Mouse (Mus musculus): Measurements from ENCODE around the gene Itprid1.

The Itprid1 gene

DNA sequence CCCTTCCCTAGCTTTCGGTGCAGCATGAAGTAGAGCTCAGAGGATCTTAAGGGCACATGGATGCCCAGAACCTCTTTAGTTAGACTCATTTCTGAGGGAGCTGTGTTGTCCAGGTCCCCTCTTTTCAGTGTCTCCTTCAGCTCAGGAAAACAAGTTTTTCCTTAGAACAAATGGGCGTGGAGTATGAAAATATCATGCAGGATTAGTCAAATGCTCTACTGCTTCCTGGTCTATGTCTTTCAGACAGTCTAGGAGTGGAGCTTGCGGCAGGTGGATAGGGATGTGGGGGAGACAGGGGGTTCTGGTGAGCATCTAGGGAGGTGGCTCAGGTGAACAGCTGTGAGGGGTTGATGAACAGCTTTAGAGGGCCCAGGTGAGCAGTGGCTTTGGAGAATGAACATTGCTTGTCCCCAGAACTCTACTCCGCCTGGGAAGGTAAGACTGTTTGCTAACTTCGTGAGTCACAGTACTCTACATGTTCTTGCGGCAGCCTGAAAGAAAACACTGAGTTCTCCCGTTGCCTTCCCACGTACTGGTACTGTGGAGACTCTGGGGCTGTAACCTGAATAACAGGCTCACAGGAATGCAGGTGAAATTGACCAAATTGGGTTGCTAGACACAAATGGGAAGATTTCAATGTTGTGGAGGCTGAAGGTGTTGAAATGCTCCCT lies at the start of gene Itprid1:
Gene Itprid1, plus strand, starts transcription at position 246 of the 671 bp plus-strand sequence.
- in situ Hi-C loops (cut with MboI), result no loop called here

DNA sequence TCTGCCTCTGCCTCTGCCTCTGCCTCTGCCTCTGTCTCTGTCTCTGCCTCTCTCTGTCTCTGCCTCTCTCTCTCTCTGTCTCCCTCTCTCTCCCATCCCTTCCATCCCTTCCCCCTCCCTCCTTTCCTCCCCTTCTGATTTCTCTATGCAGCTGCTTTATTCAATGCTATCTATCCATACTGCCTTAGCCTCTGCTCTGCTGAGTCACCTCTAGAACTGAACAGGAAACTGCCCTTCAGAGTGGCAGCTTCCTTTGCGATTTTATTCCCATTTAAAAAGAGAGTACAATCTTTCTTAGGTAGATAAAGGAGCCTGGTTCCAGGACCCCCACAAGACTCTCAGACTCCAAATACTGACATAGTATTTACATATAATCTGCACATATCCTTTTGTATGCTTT lies 47.1 kb upstream of the Itprid1 start:
- in situ Hi-C loops (cut with MboI), result no loop called here

DNA sequence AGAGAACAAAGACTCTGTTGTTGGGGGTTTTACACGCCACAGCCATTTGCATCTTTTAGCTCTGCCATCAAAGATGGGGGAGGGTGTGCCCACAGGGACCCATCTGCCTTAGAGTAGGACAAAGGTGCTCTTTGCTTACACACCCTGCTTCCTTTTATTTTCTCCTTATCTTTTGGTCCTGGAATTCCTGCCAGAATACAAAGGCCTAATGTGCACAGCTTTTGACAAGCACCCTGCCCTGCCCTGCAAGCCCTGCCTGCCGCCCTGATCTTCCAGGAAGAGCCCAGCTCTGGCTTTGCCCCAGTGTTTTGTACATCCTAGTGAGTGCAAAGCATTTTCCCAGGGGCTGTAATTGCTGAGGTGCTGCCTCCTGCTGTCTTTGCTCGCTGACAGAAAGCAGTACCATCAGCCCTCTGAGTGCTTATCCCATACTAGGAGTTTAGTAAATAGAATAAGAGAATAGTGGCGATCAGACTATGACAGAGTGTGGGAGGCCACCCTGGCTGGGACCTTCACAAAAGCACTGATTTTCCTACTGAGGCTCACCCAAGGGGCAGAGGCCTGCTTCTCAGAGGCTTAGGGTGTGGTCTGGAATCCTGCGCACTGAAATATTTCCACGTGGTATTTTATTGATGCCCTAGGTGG lies 44.7 kb upstream of the Itprid1 start:
- in situ Hi-C loops (cut with MboI), result no loop called here

DNA sequence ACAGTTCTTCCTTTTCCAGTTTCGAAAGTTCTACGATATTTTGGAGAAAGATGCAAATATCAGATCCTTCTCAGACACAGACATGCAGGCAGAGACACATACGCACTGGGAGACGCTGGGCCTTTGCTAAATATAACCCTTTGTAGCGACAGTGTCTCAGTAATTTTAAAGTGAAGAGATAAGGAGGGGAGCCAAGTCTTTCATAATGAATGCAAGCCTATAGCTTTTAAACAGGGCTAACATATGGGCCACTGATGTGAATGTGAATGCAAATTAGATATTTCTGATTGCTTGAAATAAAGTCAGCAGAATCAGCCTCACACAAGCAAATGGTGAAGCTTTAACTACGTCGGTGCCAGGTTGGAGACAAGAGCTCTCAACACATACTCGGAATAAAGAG lies 44.2 kb upstream of the Itprid1 start:
- in situ Hi-C loops (cut with MboI), result no loop called here

DNA sequence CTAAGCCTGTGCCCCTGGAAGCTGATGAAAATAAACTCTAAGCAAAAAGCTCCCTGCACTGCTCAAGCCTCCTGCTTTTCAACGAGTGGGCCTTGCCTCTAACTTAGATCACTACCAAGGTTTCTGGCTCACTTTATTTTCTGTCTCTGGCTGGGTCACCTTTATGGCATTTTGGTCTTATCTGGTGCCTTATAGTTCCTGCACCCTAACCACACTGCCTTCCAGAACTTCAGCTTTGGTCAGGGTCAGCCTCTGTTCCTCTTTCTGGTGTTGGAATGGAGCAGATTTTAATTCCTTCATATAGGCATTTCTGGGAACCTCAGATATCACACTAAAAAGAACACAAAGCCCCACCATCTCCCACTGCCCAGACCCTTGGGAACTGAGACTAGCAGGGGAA lies 34.0 kb upstream of the Itprid1 start:
- in situ Hi-C loops (cut with MboI), result no loop called here

DNA sequence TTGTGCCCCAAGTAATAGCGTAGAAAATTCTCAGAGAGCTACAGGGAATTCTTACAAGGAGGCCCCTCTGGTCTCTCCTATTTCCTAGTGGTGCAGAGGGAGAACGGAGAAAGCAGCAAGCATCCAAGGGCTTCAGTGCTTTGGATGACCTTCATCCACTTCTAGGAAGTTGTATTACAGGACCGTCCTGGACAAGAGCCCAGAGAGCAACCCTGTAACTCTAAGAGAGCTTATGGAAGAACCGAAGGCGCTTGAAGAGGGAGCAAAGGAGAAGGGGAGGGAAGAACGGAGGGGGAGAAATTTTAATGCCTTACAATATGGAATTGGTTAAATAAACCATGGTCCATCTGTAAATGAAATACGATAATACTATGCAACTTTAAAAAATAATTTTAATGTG lies 33.3 kb upstream of the Itprid1 start:
- in situ Hi-C loops (cut with MboI), result no loop called here

DNA sequence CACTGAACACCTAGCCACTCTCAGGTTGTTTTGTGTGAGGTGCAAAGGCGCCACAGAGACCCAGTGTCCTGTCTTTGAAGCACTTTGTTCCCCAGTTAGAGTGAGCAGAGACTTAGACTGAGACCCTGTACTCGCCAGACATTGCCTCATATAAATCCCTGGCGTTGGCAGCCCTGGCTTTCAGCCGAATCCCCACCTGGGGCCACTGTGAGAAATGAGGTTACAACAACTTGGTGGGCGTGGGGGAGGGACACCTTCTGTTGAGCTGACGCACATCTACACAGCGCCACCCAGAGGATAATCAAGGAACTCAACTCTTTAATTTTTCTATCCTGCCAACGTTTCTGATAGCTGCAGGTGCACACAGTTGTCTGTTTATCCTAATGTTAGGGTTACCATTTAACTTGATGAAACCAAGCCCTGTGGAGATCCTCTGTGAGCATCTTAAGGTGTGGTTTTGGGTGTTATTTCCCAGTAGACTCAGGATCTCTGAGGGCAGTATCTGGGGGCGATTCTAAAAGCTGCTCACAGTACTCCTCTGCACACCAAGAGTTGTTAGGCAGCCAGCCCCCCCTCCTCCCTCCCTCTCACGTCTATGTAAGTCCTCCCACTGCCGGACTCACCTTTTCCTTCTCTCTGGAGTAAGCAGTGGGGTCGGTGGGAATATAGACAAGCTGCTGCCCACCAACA lies 32.6 kb upstream of the Itprid1 start:
- in situ Hi-C loops (cut with MboI), result no loop called here

DNA sequence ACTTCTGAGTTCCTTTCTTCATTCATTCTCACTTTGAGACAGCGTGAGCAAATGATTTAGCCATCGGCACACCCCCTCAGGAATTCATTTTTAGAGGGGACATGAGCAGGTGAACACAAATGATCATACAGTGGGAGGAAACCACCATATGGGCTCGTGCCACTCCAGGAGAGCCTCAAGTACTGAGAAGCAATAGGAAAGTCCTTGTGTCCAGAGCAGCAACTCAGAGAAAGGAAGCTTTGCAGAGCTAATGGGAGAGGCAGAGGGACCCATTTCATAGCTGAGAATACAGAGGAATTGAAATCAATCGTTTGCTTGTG lies 32.1 kb upstream of the Itprid1 start:
- in situ Hi-C loops (cut with MboI), result no loop called here

DNA sequence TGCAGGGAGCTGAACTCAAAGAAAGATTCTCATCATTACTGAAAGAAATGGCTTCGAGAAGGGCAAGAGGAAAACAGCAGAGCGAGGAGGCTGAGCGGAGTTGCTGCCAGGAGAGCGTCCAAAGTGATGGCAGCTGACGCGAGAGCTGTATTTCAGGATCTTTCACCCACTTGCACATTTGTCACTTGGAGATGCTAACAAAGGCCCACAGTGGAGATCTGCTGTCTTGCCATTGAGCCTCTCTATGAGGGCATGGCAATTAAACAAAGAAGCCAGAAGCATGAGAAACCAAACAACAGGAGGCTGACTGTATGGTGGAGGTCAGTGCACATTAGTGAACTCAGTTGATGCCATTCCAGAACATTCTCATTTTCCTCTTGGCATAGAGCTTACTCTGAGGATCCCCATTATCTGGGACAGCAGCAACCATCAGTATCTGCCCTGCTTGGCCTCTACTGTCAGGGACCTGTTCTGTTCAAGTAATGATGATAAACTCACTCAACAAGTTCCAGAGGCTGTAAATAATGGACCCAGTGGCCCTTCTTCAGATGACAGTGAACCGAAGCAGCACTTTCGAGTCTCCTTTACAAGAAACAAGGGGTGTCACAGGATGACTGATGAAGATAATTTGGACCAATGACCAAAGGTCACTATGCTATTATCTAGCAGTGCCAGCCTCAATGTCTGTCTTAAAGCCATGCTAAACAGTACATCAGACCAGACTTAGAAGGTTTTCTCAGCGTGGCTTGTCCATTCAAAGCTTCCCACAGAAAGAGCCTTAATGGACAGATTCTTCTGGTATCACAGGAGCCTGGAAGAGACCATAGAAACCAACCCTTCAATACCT lies 31.2 kb upstream of the Itprid1 start:
- in situ Hi-C loops (cut with MboI), result no loop called here

DNA sequence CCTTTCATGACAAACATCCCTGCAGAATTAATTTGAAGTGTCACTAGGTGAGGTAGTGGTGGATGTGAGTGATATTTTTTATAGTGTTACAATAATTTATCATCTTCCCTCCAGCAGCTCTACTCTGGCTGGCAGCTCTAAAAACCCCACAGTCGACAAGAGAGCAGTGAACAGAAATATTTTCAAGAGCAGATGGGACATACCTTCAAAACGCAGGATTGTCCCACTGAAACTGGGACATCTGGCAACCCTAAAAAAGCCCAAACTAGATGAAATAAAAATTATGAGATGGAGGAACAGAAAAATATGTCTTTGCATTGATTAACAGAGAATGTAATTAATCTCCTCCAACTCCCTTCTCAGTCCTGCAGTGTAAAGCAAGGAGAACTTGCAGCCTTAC lies 30.2 kb upstream of the Itprid1 start:
- in situ Hi-C loops (cut with MboI), result no loop called here

DNA sequence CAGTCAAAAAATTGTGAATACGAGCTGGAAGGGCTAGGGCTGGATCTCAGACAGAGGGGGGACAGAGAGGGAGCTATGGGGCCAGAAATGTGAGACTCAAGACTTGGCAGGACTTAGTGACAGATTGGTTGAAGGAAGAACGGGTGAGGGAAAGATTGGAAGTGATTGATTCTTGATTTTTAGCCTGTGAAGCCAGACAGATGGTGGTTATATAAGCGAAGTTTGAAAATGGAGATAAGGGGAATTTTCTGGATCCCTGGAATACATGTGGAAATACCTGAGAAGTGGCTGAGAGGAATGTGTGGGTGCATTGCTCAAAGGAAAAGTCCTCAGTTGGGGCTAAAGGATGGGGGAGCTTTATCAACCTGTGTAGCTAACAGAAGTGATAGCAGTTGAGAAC lies 28.0 kb upstream of the Itprid1 start:
- in situ Hi-C loops (cut with MboI), result no loop called here

DNA sequence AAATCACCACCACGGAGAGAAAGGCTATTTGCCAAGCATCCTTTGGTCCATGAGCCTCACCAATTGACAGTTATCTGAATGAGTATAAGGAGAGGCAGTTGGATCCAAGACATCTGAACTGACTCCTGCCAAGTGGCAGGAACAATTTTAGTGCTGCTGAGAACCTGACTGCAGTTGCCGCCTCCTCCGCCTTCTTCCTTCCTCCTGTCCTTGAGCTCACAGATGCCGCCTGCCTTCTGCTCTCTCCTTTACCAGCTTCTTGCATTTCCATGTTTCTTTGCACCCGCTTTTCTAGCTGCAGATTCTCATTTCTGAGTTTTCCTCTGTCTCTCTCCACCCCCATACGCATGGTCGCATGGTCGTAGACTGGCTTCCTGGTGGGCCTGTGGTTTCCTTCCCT lies 25.5 kb upstream of the Itprid1 start:
- in situ Hi-C loops (cut with MboI), result no loop called here

DNA sequence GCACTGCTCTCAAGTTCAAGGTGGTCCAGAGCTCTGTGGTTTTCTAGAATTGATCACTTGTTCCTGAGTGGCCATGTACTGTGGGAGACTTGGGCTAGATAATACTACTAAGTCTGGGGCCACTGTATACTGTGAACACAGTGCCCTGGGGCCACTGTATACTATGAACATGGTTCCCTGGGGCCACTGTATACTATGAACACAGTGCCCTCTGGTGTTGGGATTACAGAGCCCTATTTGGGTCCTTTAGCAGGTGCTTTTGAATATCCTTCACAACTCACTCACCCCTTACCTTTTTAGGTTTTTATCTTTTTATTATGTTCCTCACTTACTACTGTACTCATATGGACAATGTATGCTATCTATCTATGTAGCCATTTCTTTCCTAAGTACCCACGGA lies 24.3 kb upstream of the Itprid1 start:
- in situ Hi-C loops (cut with MboI), result no loop called here

DNA sequence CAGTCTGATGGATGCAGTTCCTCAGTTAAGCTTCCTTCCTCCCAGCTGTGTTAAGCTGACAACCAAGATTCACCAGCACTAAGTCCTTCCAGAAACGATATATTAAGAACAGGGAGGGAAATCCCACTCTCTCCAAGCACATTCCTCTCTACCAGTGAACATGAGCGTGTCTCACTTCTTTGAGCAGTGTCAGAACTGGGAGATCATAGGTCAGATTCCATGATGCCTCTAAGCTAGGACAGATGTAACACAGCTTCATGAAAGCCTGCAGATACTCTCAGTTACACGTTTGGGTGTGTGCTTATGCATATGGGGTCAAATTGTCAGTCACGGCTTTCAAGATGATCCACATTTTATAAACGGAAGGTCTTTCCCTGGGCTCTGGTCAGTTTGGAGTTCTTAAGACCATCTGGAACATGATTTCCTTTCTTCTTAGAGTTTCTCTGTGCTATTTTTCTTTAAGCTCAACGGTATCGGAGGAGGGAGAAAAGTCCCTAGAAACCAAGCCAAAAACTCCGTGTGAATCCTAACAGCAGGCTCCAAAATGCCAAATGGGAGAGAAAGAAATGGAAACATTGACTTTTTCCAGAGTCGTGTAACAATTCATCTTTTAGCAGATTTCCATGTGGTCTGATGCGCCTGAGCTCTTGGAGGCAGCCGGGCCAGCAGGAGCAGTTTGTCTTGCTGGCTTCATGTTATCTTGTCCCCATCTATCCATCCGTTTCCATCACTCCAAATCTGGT lies 22.3 kb upstream of the Itprid1 start:
- in situ Hi-C loops (cut with MboI), result no loop called here

DNA sequence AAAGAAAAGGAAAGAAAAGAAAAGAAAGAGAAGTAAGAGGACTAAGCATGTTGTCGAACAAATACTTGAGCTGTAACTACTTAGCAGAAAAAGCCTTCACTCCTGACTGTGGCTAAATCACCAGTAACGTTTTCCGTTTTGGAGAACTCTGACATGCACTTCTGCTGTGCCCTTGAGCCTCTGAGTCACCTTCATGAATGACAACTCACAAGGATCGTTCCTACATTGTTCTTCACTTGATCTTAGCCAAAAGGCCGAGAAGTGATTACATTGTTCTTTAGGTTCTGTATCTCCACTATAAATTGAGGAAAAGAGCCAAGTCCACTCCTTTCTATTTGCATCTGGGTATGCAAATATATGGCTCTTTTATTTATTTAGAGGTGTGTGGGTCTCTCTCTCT lies 19.8 kb upstream of the Itprid1 start:
- in situ Hi-C loops (cut with MboI), result no loop called here

DNA sequence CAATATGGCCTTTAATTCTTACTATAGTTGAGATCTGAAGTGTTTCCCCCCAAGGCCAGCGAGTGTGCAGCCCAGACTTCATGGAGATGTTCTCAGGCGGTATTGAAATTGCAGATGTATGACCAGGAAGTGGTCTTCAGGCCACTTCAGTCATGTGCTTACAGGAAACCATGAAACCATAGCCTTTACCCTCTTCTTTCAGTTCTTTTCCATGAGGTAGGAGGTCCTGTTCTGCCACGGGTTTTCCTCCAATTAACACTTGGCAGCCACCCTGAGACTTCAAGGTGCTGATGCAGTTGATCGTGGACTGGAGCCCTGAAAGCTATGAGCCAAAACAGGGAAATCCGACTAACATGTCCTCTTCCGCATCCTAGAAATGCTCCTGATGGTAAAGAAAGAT lies 7.0 kb upstream of the Itprid1 start:
- in situ Hi-C loops (cut with MboI), result no loop called here

DNA sequence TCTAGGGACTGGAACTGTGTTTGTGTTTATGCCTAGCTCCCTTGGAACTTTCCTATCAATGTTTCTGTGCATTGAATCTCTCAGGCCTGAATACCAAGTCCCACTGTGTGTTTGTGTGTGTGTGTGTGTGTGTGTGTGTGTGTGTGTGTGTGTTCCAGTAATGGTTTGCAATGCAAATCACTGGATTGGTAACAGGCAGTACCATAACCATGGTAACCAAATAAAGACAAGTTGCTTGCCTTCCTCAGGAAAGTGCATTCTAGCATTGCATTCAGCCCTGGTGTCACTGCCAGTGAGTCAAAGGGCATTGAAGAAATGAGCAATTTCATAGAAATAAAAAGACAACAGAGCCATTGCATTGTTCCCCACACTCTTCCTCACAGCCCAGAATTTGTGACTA lies 15.9 kb downstream of the Itprid1 start:
- in situ Hi-C loops (cut with MboI), result no loop called here

DNA sequence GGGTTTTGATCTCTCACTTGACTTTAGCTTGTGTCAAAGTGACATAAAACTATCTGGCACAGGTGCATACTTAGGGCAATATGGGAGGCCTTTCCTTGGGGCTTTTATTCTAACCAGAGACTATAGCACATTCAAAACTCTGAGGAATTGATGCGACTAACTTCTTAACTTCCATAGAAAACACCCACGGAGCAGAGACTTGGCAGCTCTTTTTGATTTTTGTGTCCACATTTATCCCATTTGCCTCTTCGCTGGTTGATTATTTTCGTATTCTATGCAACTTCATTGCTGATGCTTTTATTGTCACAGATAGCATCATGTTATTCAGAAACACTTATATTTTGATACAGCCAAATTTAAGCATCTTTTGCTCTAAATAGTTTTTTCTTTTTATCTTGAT lies 19.4 kb downstream of the Itprid1 start:
- in situ Hi-C loops (cut with MboI), result no loop called here

DNA sequence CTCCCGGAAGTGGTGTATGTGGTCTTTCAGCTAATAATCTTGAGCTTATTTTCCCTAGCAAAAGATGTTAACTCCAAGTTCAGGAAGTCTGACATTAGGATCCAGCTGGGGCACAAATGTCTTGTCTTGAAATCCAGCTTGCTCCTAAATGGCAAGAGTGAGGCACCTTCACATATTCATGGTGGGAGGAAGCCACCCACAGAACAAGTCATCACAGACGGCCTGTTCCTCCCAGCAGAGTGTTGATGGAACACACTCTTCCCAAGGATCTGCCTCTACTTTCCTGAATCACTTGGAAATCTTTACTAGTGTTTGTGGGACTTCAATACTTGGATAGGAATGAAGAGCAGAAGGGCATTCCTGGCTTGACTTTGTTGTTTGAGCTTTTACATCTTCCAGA lies 28.5 kb downstream of the Itprid1 start:
- in situ Hi-C loops (cut with MboI), result no loop called here

DNA sequence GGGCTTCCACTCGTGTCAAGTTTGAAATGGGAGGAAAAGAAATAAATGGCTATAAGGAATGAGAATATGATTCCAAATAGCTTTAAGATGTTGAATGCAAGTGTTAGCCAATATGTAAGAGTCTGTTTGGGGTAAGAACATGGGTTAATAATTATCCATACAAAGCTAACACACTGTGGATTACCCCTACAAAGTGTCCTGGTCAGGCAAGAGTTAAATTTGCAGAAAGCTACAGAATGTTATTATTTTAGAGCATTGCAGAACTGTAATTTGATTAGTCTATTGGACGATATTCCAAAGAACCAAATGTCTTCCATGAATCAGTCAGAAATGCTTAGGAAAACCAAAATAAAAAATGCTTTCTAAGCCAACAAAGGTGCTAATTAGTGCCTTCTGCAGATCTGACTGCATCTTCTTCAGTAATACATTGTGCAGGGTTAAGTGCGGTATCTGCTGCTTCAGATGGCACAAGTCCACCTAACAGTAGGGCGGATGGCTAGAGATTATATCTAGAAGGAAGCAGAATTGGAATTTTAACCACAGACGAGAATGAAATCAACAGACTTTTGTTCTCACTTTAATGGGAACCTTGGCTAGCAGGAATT lies 42.8 kb downstream of the Itprid1 start:
- in situ Hi-C loops (cut with MboI), result no loop called here

DNA sequence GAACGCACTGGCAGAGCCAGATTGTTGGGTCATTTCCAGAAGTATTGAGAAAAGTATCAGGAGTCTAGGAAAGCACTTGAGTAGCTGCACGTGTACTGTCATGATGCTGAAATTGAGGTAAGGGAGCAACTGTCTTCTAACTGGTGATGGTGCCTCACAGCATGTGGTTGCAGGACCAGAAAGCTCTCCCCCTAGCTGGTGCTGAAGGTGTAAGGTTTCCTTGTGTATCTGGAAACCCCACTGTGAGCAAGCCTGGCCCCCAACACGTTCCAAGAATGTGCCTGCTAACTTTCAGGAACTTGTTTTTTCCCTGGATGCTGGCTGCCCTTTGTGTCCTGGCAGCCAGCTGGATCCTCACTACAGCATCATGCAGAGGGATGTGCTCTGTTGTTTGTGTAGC lies 44.2 kb downstream of the Itprid1 start:
- in situ Hi-C loops (cut with MboI), result no loop called here

DNA sequence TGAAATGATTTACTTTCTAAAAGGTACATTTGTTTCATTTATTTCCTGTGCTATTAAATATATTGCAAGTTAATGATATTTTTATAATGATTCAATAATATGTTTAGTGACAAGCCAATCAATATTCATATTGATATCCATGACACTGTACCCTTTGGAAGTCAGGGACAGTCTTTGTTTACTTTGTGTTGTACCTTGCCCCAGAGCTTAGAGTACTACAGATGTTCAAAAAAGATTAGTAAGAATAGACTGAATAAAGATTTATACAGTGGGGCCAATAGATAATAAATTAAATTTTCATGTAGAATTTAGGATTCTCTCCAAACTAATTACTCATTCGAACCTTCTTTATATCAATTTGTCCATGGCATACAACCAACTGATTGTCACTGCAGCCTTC lies 50.9 kb downstream of the Itprid1 start:
- in situ Hi-C loops (cut with MboI), result no loop called here
